Mouse (Mus musculus) lung, adult 2 months (tissue): ENCODE results near the gene Prph2. TPM values are rescaled to one million over a fixed set of nuclear protein-coding genes. Genes with fewer than 3 reads are reported as not detected.

Experiments used
- DNase-seq: peaks from one replicate; pipeline ENCODE4 v3.0.0; 2022
- H3K4me1 ChIP-seq: fragments of 200-500 bp; 2 replicates; pipeline ENCODE4 v1.6.1; 2011; ENCODE audit warnings: low read length; ENCODE audit not compliant: control insufficient read depth, insufficient read depth
- H3K4me3 ChIP-seq: fragments of 200-500 bp; replicated peaks from 2 replicates; pipeline ENCODE3; 2011; ENCODE audit warnings: low read depth, mild to moderate bottlenecking, control low read depth, low read length; ENCODE audit errors: extremely low read depth
- CTCF ChIP-seq: fragments of 200-500 bp; IDR thresholded peaks from 2 replicates; pipeline ENCODE4 v1.5.1; 2011; ENCODE audit warnings: mild to moderate bottlenecking, low read length, control low read depth; ENCODE audit not compliant: insufficient read depth
- POLR2A ChIP-seq: fragments of 200-500 bp; IDR thresholded peaks from 2 replicates; pipeline ENCODE4 v1.6.1; 2011; ENCODE audit warnings: low read depth, mild to moderate bottlenecking, control low read depth, low read length, borderline replicate concordance; ENCODE audit errors: extremely low read depth
- WGBS: fragments of 180-500 bp; shearing (Covaris S2); methylation state at CpG from one replicate; pipeline ENCODE4 v1.1.7; 2018; 5-methylcytosine and 5-hydroxymethylcytosine counted together
- polyA plus RNA-seq: library from polyadenylated mRNA; depleted of rRNA; stranded (reverse); fragments of >200 nt; gene quantifications from 2 replicates; pipeline ENCODE4 v1.2.3, GENCODE M21; 2012

The Prph2 gene
- polyA plus RNA-seq, 1 experiment, result not detected

- 18% methylated on average over 14 of the region's 14 CpGs for WGBS
- no peak for DNase-seq
- TF ChIP-seq CTCF, result no peak
- peak; percentile 4; the same call in 1 of the 2 replicates for TF ChIP-seq POLR2A
- H3K4me1 ChIP-seq, result peaks cover 9% of the 10 kb centered on the region
- no peak overlapping the region for H3K4me3 ChIP-seq
Measured at GRCm38 (mm10) chr17:46879841-46880311, 30.4 kb upstream of the Prph2 start.

GRCm38 (mm10) chr17:46880322-46880721, 29.9 kb upstream of the Prph2 start:
- H3K4me3 ChIP-seq, result no peak overlapping the region
- DNase-seq, result no peak
- peaks cover 9% of the 10 kb centered on the region for H3K4me1 ChIP-seq
- TF ChIP-seq POLR2A (no peak), CTCF (no peak)
- 13% methylated on average over 2 of the region's 2 CpGs for WGBS

GRCm38 (mm10) chr17:46881728-46882127, 28.5 kb upstream of the Prph2 start:
- no peak for DNase-seq
- Histone ChIP-seq H3K4me3 (no peak overlapping the region), H3K4me1 (peaks cover 9% of the 10 kb centered on the region)
- 86% methylated on average over 6 of the region's 6 CpGs for whole genome bisulfite sequencing
- no peak for TF ChIP-seq POLR2A
- TF ChIP-seq CTCF, result no peak

GRCm38 (mm10) chr17:46883107-46883506, 27.2 kb upstream of the Prph2 start:
- no peak overlapping the region for H3K4me3 ChIP-seq
- no peak for DNase-seq
- TF ChIP-seq CTCF (no peak), POLR2A (no peak)
- H3K4me1 ChIP-seq, result peaks cover 9% of the 10 kb centered on the region
- WGBS, result 82% methylated on average over 9 of the region's 9 CpGs

GRCm38 (mm10) chr17:46884766-46885165, 25.5 kb upstream of the Prph2 start:
- no peak for TF ChIP-seq CTCF
- no peak for TF ChIP-seq POLR2A
- peaks cover 4% of the 10 kb centered on the region; the same call in 1 of the 2 replicates for H3K4me1 ChIP-seq
- H3K4me3 ChIP-seq, result no peak overlapping the region
- no peak for DNase-seq
- 96% methylated on average over 6 of the region's 6 CpGs for WGBS

GRCm38 (mm10) chr17:46885218-46885909, 24.9 kb upstream of the Prph2 start:
- no peak for DNase-seq
- TF ChIP-seq CTCF, result no peak
- no peak for TF ChIP-seq POLR2A
- H3K4me3 ChIP-seq, result no peak overlapping the region
- WGBS, result 75% methylated on average over 11 of the region's 11 CpGs
- no peaks in the 10 kb centered on the region; the same call in 1 of the 2 replicates for H3K4me1 ChIP-seq

GRCm38 (mm10) chr17:46885910-46886643, 24.2 kb upstream of the Prph2 start:
- H3K4me3 ChIP-seq, result no peak overlapping the region
- no peak for DNase-seq
- no peaks in the 10 kb centered on the region; the same call in 1 of the 2 replicates for H3K4me1 ChIP-seq
- TF ChIP-seq POLR2A (0 out of 2 replicates have a peak, but pooled peaks have one; percentile 7), CTCF (no peak)
- WGBS, result 58% methylated on average over 17 of the region's 17 CpGs

- Histone ChIP-seq H3K4me1 (peaks cover 12% of the 10 kb centered on the region), H3K4me3 (peak overlapping the region; percentile 90)
- DNase-seq, result no peak
- no peak for TF ChIP-seq POLR2A
- TF ChIP-seq CTCF, result peak; percentile 90
- WGBS, result 32% methylated on average over 16 of the region's 16 CpGs
Measured at GRCm38 (mm10) chr17:46888511-46889212, 21.6 kb upstream of the Prph2 start.

- under 1% methylated on average over 44 of the region's 44 CpGs for WGBS
- DNase-seq, result peak; percentile 76
- Histone ChIP-seq H3K4me1 (peaks cover 12% of the 10 kb centered on the region), H3K4me3 (peak overlapping the region; percentile 90)
- TF ChIP-seq POLR2A (peak; percentile 34; the same call in 1 of the 2 replicates), CTCF (no peak)
Measured at GRCm38 (mm10) chr17:46889450-46890084, 20.7 kb upstream of the Prph2 start.
